Mouse (Mus musculus) liver, postnatal 0 days (tissue): ENCODE results near the gene Anapc15-ps.

ENCODE experiments used
- CTCF ChIP-seq: sonication (generic); IDR thresholded peaks from 2 replicates; pipeline ENCODE4 v1.5.1; 2016; ENCODE audit warnings: antibody characterized with exemption, low read depth
- EP300 ChIP-seq: IDR thresholded peaks from 2 replicates; pipeline ENCODE4 v1.6.1; 2016; ENCODE audit warnings: antibody characterized with exemption, low read depth, mild to moderate bottlenecking

DNA sequence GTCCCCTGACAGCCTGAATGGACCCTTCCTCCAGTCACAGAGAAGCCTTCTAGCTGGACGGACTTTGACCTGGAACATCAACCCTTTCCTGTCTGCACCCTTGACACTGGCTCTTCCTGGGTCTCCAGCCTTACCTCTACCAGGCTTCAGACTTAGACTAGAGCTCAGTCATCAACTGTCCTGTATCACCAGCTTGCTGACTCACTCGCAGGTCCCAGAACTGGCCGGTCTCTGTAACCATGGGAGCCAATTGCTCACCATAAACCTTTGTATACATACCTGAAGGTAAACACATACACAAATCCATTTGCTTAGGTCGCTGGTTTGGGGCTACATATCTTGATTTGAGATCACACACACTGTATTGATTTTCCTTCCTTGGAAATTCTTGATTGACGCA is 33.8 kb downstream of the Anapc15-ps start:
- no peak for TF ChIP-seq EP300
- TF ChIP-seq CTCF, result no peak
